Mouse (Mus musculus): Measurements from ENCODE around the gene Eps8l3. TPM values are rescaled to one million over a fixed set of nuclear protein-coding genes. Genes with fewer than 3 reads are reported as not detected.
A peak's percentile ranks its signal among the peaks of the same experiment; 100 is the strongest.

Gene Eps8l3
- total and polyA plus RNA-seq, 2 experiments from 2014 or later = not detected

- Histone ChIP-seq H3K9me3 (replicated peaks; ENCODE audit: control insufficient read depth, low read length) (no peaks in the 10 kb centered on the region), H3K27me3 (ENCODE audit: control insufficient read depth, insufficient read depth, low read length) (no peaks in the 10 kb centered on the region), H3K4me2 (ENCODE audit: low read depth, low read length) (peak within 1 kb of the TSS; percentile 96), H3K36me3 (replicated peaks; ENCODE audit: control insufficient read depth, insufficient read depth, low read length) (0 out of 2 replicates have a peak, but pooled peaks cover 5% of the 10 kb centered on the region), H3K27ac (ENCODE audit: low read depth) (peak within 1 kb of the TSS; percentile 77), H3K9ac (replicated peaks; ENCODE audit: low read depth, low read length) (peak within 1 kb of the TSS; percentile 83), H3K4me1 (ENCODE audit: control insufficient read depth, insufficient read depth) (peaks cover 11% of the 10 kb centered on the region; the same call in 1 of the 2 replicates), H3K4me3 (ENCODE audit: low read depth, low read length) (peak within 1 kb of the TSS; percentile 81)
- DNase-seq (ENCODE audit: low spot score) (peak; percentile 88), ATAC-seq (ENCODE audit: insufficient read depth, low read depth) (peak; percentile 95)
- TF ChIP-seq EP300 (IDR thresholded peaks at IDR 0.05; ENCODE audit: low read depth) (no peak), CTCF (IDR thresholded peaks at IDR 0.05; ENCODE audit: low read depth) (no peak)
- WGBS = 9% methylated on average over 38 of the region's 40 CpGs
Observed at GRCm38 (mm10) chr3:107895720-107896569, 18.9 kb downstream of the Eps8l3 start, which contains the start of gene Gstm5. Gstm5 (plus strand) TSS chr3:107895821.

- Histone ChIP-seq H3K9ac (replicated peaks; ENCODE audit: low read depth, low read length) (no peak overlapping the region), H3K4me1 (ENCODE audit: control insufficient read depth, insufficient read depth) (peaks cover 15% of the 10 kb centered on the region; the same call in 1 of the 2 replicates), H3K4me3 (ENCODE audit: low read depth, low read length) (no peak overlapping the region), H3K36me3 (replicated peaks; ENCODE audit: control insufficient read depth, insufficient read depth, low read length) (0 out of 2 replicates have a peak, but pooled peaks cover 5% of the 10 kb centered on the region), H3K27ac (ENCODE audit: low read depth) (no peak overlapping the region), H3K4me2 (ENCODE audit: low read depth, low read length) (no peak overlapping the region), H3K27me3 (ENCODE audit: control insufficient read depth, insufficient read depth, low read length) (no peaks in the 10 kb centered on the region), H3K9me3 (replicated peaks; ENCODE audit: control insufficient read depth, low read length) (no peaks in the 10 kb centered on the region)
- TF ChIP-seq CTCF (IDR thresholded peaks at IDR 0.05; ENCODE audit: low read depth) = no peak
- no peak for TF ChIP-seq EP300 (IDR thresholded peaks at IDR 0.05; ENCODE audit: low read depth)
- ATAC-seq (ENCODE audit: insufficient read depth, low read depth) (no peak), DNase-seq (ENCODE audit: low spot score) (no peak)
- 91% methylated on average over 13 of the region's 13 CpGs for WGBS
Observed at GRCm38 (mm10) chr3:107898691-107899090, 21.7 kb downstream of the Eps8l3 start.

GRCm38 (mm10) chr3:107900955-107901673 lies 24.1 kb downstream of the Eps8l3 start:
- peaks cover 9% of the 10 kb centered on the region; the same call in 1 of the 2 replicates for H3K4me1 ChIP-seq (ENCODE audit: control insufficient read depth, insufficient read depth)
- no peaks in the 10 kb centered on the region for H3K9me3 ChIP-seq (replicated peaks; ENCODE audit: control insufficient read depth, low read length)
- H3K4me2 ChIP-seq (ENCODE audit: low read depth, low read length) = no peak overlapping the region
- H3K27me3 ChIP-seq (ENCODE audit: control insufficient read depth, insufficient read depth, low read length) = no peaks in the 10 kb centered on the region
- WGBS = 41% methylated on average over 11 of the region's 11 CpGs
- H3K9ac ChIP-seq (replicated peaks; ENCODE audit: low read depth, low read length) = no peak overlapping the region
- no peak overlapping the region for H3K27ac ChIP-seq (ENCODE audit: low read depth)
- 0 out of 2 replicates have a peak, but pooled peaks cover 5% of the 10 kb centered on the region for H3K36me3 ChIP-seq (replicated peaks; ENCODE audit: control insufficient read depth, insufficient read depth, low read length)
- H3K4me3 ChIP-seq (ENCODE audit: low read depth, low read length) = no peak overlapping the region
- ATAC-seq (ENCODE audit: insufficient read depth, low read depth) = no peak
- TF ChIP-seq EP300 (IDR thresholded peaks at IDR 0.05; ENCODE audit: low read depth) = no peak
- no peak for TF ChIP-seq CTCF (IDR thresholded peaks at IDR 0.05; ENCODE audit: low read depth)
- DNase-seq (ENCODE audit: low spot score) = no peak

GRCm38 (mm10) chr3:107905942-107906341 lies 28.9 kb downstream of the Eps8l3 start:
- no peak for TF ChIP-seq EP300 (IDR thresholded peaks at IDR 0.05; ENCODE audit: low read depth)
- ATAC-seq (ENCODE audit: insufficient read depth, low read depth) (no peak), DNase-seq (ENCODE audit: low spot score) (no peak)
- Histone ChIP-seq H3K36me3 (replicated peaks; ENCODE audit: control insufficient read depth, insufficient read depth, low read length) (no peaks in the 10 kb centered on the region), H3K9ac (replicated peaks; ENCODE audit: low read depth, low read length) (no peak overlapping the region), H3K4me2 (ENCODE audit: low read depth, low read length) (no peak overlapping the region), H3K27me3 (ENCODE audit: control insufficient read depth, insufficient read depth, low read length) (no peaks in the 10 kb centered on the region), H3K27ac (ENCODE audit: low read depth) (no peak overlapping the region), H3K9me3 (replicated peaks; ENCODE audit: control insufficient read depth, low read length) (no peaks in the 10 kb centered on the region), H3K4me3 (ENCODE audit: low read depth, low read length) (no peak overlapping the region), H3K4me1 (ENCODE audit: control insufficient read depth, insufficient read depth) (peaks cover 5% of the 10 kb centered on the region; the same call in 1 of the 2 replicates)
- WGBS = 60% methylated on average over 6 of the region's 6 CpGs

- Histone ChIP-seq H3K9me3 (replicated peaks; ENCODE audit: control insufficient read depth, low read length) (no peaks in the 10 kb centered on the region), H3K4me3 (ENCODE audit: low read depth, low read length) (no peak overlapping the region), H3K27ac (ENCODE audit: low read depth) (no peak overlapping the region), H3K36me3 (replicated peaks; ENCODE audit: control insufficient read depth, insufficient read depth, low read length) (no peaks in the 10 kb centered on the region), H3K27me3 (ENCODE audit: control insufficient read depth, insufficient read depth, low read length) (no peaks in the 10 kb centered on the region), H3K4me1 (ENCODE audit: control insufficient read depth, insufficient read depth) (no peaks in the 10 kb centered on the region), H3K9ac (replicated peaks; ENCODE audit: low read depth, low read length) (no peak overlapping the region), H3K4me2 (ENCODE audit: low read depth, low read length) (no peak overlapping the region)
- ATAC-seq (ENCODE audit: insufficient read depth, low read depth) = no peak
- TF ChIP-seq EP300 (IDR thresholded peaks at IDR 0.05; ENCODE audit: low read depth) (no peak), CTCF (IDR thresholded peaks at IDR 0.05; ENCODE audit: low read depth) (no peak)
- whole genome bisulfite sequencing = 78% methylated on average over 15 of the region's 15 CpGs
- no peak for DNase-seq (ENCODE audit: low spot score)
Observed at GRCm38 (mm10) chr3:107916674-107917073, 39.6 kb downstream of the Eps8l3 start.

Data from heart, postnatal 0 days (tissue).